In the genomic region with DNA sequence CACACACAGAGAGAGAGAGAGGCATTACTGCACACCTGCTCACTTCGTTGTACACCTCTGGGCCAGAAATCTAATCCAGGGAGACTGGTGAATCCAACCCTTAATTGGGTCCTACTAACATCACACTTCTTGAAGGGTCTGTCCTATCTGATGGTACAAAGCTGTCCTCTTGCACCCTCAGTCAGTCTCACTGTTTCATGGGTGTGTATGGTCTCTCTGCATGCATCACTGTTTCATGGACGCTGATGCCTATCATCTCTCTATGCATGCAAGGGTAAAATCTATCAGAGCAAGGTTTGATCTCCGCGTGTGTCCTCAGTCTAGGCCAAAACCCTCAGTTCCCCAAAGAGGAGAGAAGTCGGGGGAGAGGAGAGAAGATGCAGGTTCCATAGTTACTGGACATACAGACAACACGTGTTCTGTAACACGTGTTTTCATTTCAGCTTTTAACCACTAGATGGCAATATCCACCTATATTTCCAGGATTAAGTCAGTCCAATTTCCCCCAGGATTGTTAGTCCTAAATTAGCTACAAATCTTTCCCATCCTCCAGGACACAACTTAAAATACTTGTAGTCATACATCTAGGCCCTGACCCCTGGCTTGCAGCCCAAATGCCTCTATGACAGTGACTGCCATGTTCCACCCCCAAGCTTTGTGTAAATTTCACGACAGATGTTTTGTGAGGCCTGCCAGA, we compare ENCODE assay signal across 9 mouse cellular contexts. TPM values are rescaled to one million over a fixed set of nuclear protein-coding genes. Genes with fewer than 3 reads are reported as not detected.
DNase-seq lines count a peak whose midpoint lies in the region; ATAC-seq lines count a peak whose summit lies in the region.
"Had no signal": no experiment of that assay in that cellular context is flagged by ENCODE, and none has a peak within 500 bp of the region (broad histone marks: within the 10 kb centered on the region; RNA-seq: fewer than 3 reads in every experiment).

No protein-coding gene starts in this region.

- H3K27ac ChIP-seq in heart, embryonic 12.5 days (ENCODE audit: poor library complexity, severe bottlenecking): no peak overlapping the region
- H3K27ac ChIP-seq in forebrain, embryonic 12.5 days: 0 out of 2 replicates have a peak overlapping the region, but pooled peaks have one; percentile 13
- H3K27ac ChIP-seq in intestine, embryonic 14.5 days (ENCODE audit: low read depth): no peak overlapping the region
- H3K27ac ChIP-seq in lung, embryonic 16.5 days (ENCODE audit: low read length): no peak overlapping the region

- H3K9ac ChIP-seq in heart, embryonic 12.5 days: no peak overlapping the region
- H3K9ac ChIP-seq in forebrain, embryonic 12.5 days: no peak overlapping the region
- no peak overlapping the region for H3K9ac ChIP-seq in intestine, embryonic 14.5 days (ENCODE audit: low read length)
- H3K9ac ChIP-seq in lung, embryonic 16.5 days (ENCODE audit: low read length): no peak overlapping the region

- H3K4me1 ChIP-seq in heart, embryonic 12.5 days (replicated peaks): no peaks in the 10 kb centered on the region
- H3K4me1 ChIP-seq in forebrain, embryonic 12.5 days: peaks cover 3% of the 10 kb centered on the region
- H3K4me1 ChIP-seq in intestine, embryonic 14.5 days (replicated peaks; ENCODE audit: control insufficient read depth, insufficient read depth, low read length): peaks cover 8% of the 10 kb centered on the region; the same call in 1 of the 2 replicates
- no peaks in the 10 kb centered on the region for H3K4me1 ChIP-seq in lung, embryonic 16.5 days (replicated peaks; ENCODE audit: control insufficient read depth, insufficient read depth, low read length)

- ATAC-seq in heart, embryonic 12.5 days (ENCODE audit: insufficient number of reproducible peaks, low FRiP score): no peak
- no peak for ATAC-seq in forebrain, embryonic 12.5 days (ENCODE audit: low FRiP score)
- ATAC-seq in intestine, embryonic 14.5 days (replicated peaks; ENCODE audit: low FRiP score, low TSS enrichment, low read depth): 0 out of 2 replicates have a peak, but pooled peaks have one; percentile 32
- ATAC-seq in lung, embryonic 16.5 days (ENCODE audit: low read depth): peak; percentile 94

- no peaks in the 10 kb centered on the region for H3K36me3 ChIP-seq in heart, embryonic 12.5 days
- H3K36me3 ChIP-seq in forebrain, embryonic 12.5 days (replicated peaks): no peaks in the 10 kb centered on the region
- no peaks in the 10 kb centered on the region for H3K36me3 ChIP-seq in intestine, embryonic 14.5 days (ENCODE audit: control insufficient read depth, insufficient read depth, low read length)
- no peaks in the 10 kb centered on the region for H3K36me3 ChIP-seq in lung, embryonic 16.5 days (ENCODE audit: control insufficient read depth, insufficient read depth, low read length)

- DNase-seq in heart, adult 11 months: peak; percentile 91
- DNase-seq in NIH3T3 (ENCODE audit: low read depth): peak; percentile 94
- DNase-seq in intestine, embryonic 14.5 days (ENCODE audit: low spot score): peak; percentile 81
- DNase-seq in retina, postnatal 1 day: peak; percentile 86
- DNase-seq in thymus, postnatal 36 days: no peak

- no peaks in the 10 kb centered on the region for H3K9me3 ChIP-seq in heart, embryonic 12.5 days (replicated peaks)
- H3K9me3 ChIP-seq in forebrain, embryonic 12.5 days: no peaks in the 10 kb centered on the region
- H3K9me3 ChIP-seq in intestine, embryonic 14.5 days (ENCODE audit: control insufficient read depth, low read length): no peaks in the 10 kb centered on the region
- H3K9me3 ChIP-seq in lung, embryonic 16.5 days (ENCODE audit: control insufficient read depth, low read length): no peaks in the 10 kb centered on the region
- H3K9me3 ChIP-seq: megakaryocyte, embryonic 14.5 days had no signal

- no peak overlapping the region for H3K4me3 ChIP-seq in heart, embryonic 12.5 days
- no peak overlapping the region for H3K4me3 ChIP-seq in forebrain, embryonic 12.5 days (replicated peaks)
- no peak overlapping the region for H3K4me3 ChIP-seq in intestine, embryonic 14.5 days (ENCODE audit: low read depth, low read length)
- no peak overlapping the region for H3K4me3 ChIP-seq in lung, embryonic 16.5 days (ENCODE audit: low read length)
- H3K4me3 ChIP-seq: megakaryocyte, embryonic 14.5 days had no signal

- H3K4me2 ChIP-seq in heart, embryonic 12.5 days: no peak overlapping the region
- no peak overlapping the region for H3K4me2 ChIP-seq in forebrain, embryonic 12.5 days
- H3K4me2 ChIP-seq in intestine, embryonic 14.5 days (ENCODE audit: low read length): no peak overlapping the region; the same call in 1 of the 2 replicates
- no peak overlapping the region for H3K4me2 ChIP-seq in lung, embryonic 16.5 days (ENCODE audit: low read depth, low read length)

- H3K27me3 ChIP-seq in heart, embryonic 12.5 days (replicated peaks): no peaks in the 10 kb centered on the region
- H3K27me3 ChIP-seq in forebrain, embryonic 12.5 days: no peaks in the 10 kb centered on the region
- H3K27me3 ChIP-seq in intestine, embryonic 14.5 days (replicated peaks; ENCODE audit: control insufficient read depth, insufficient read depth, low read length): no peaks in the 10 kb centered on the region
- H3K27me3 ChIP-seq in lung, embryonic 16.5 days (ENCODE audit: control insufficient read depth, insufficient read depth, low read depth, low read length): no peaks in the 10 kb centered on the region

- 30% methylated on average over 8 of the region's 8 CpGs for WGBS in heart, embryonic 12.5 days
- 31% methylated on average over 8 of the region's 8 CpGs for WGBS in forebrain, embryonic 12.5 days
- 28% methylated on average over 8 of the region's 8 CpGs for WGBS in intestine, embryonic 14.5 days
- 23% methylated on average over 8 of the region's 8 CpGs for WGBS in lung, embryonic 16.5 days

RNA-seq across cellular contexts. Expression of gene Ccl9, which starts 22.2 kb away (rescaled TPM):
- polyA plus RNA-seq in heart, embryonic 12.5 days (2016; fragmentation: Nextera tagmentation; extraction: Ambion mirVana): 0.66 and 1.5 TPM in 2 replicates
- 0.38 and 1.1 TPM in 2 replicates for polyA plus RNA-seq in forebrain, embryonic 12.5 days (2016; fragmentation: Nextera tagmentation; extraction: Ambion mirVana)
- polyA plus RNA-seq in intestine, embryonic 14.5 days (2014; fragmentation: Nextera tagmentation; extraction: Ambion mirVana): 6.0 and 6.8 TPM in 2 replicates
- polyA plus RNA-seq in lung, embryonic 16.5 days (2015; fragmentation: Nextera tagmentation; extraction: Ambion mirVana): 5.1 and 5.9 TPM in 2 replicates

RNA-seq across cellular contexts. Expression of gene Ccl5, which starts 25.9 kb away (rescaled TPM):
- polyA plus RNA-seq in heart, embryonic 12.5 days (2016; fragmentation: Nextera tagmentation; extraction: Ambion mirVana): 0.53 TPM in 1 of 2 replicates, not detected in the other
- polyA plus RNA-seq in forebrain, embryonic 12.5 days (2016; fragmentation: Nextera tagmentation; extraction: Ambion mirVana): not detected in 2 replicates
- polyA plus RNA-seq in intestine, embryonic 14.5 days (2014; fragmentation: Nextera tagmentation; extraction: Ambion mirVana): 2.9 and 3.0 TPM in 2 replicates
- polyA plus RNA-seq in lung, embryonic 16.5 days (2015; fragmentation: Nextera tagmentation; extraction: Ambion mirVana): 1.1 and 1.9 TPM in 2 replicates

RNA-seq across cellular contexts. Expression of gene Heatr9, which starts 34.3 kb away (rescaled TPM):
- not detected in 2 replicates for polyA plus RNA-seq in heart, embryonic 12.5 days (2016; fragmentation: Nextera tagmentation; extraction: Ambion mirVana)
- polyA plus RNA-seq in forebrain, embryonic 12.5 days (2016; fragmentation: Nextera tagmentation; extraction: Ambion mirVana): 0.10 TPM in 1 of 2 replicates, not detected in the other
- not detected in 2 replicates for polyA plus RNA-seq in intestine, embryonic 14.5 days (2014; fragmentation: Nextera tagmentation; extraction: Ambion mirVana)
- polyA plus RNA-seq in lung, embryonic 16.5 days (2015; fragmentation: Nextera tagmentation; extraction: Ambion mirVana): not detected in 2 replicates

RNA-seq across cellular contexts. Expression of gene Ccl6, which starts 36.7 kb away (rescaled TPM):
- 0.86 and 1.5 TPM in 2 replicates for polyA plus RNA-seq in heart, embryonic 12.5 days (2016; fragmentation: Nextera tagmentation; extraction: Ambion mirVana)
- 0.44 and 0.91 TPM in 2 replicates for polyA plus RNA-seq in forebrain, embryonic 12.5 days (2016; fragmentation: Nextera tagmentation; extraction: Ambion mirVana)
- polyA plus RNA-seq in intestine, embryonic 14.5 days (2014; fragmentation: Nextera tagmentation; extraction: Ambion mirVana): 3.9 and 4.3 TPM in 2 replicates
- 10.0 and 19.7 TPM in 2 replicates for polyA plus RNA-seq in lung, embryonic 16.5 days (2015; fragmentation: Nextera tagmentation; extraction: Ambion mirVana)

Comparison
In these comparisons a context has a peak if more than half of its experiments do, and no peak if none do; other contexts are left out.
1. DNase-seq: peak in heart, adult 11 months (single experiment), NIH3T3 (single experiment), intestine, embryonic 14.5 days (single experiment) and retina, postnatal 1 day (single experiment); none in thymus, postnatal 36 days (0 of 2).
2. ATAC-seq: peak in intestine, embryonic 14.5 days (single experiment) and lung, embryonic 16.5 days (single experiment); none in heart, embryonic 12.5 days (single experiment) and forebrain, embryonic 12.5 days (single experiment).